Mouse (Mus musculus) CH12.LX (cell line): ENCODE measurements around the gene Sult1a1. TPM values are rescaled to one million over a fixed set of nuclear protein-coding genes. Genes with fewer than 3 reads are reported as not detected.
A peak's percentile ranks its signal among the peaks of the same experiment; 100 is the strongest.

Source experiments
- DNase-seq: peaks from one replicate; pipeline ENCODE4 v3.0.0-alpha.2; 2013; ENCODE audit errors: extremely low read depth
- H3K27ac ChIP-seq: 2 replicates; pipeline ENCODE4 v1.5.1; 2012; ENCODE audit warnings: low read depth, mild to moderate bottlenecking, control low read depth, moderate library complexity; ENCODE audit not compliant: insufficient read depth
- H3K27me3 ChIP-seq: replicated peaks from 2 replicates; pipeline ENCODE3; 2012; ENCODE audit warnings: inconsistent platforms
- H3K36me3 ChIP-seq, 2 experiments: replicated peaks in 1 of 2; 2 replicates each; pipeline versions ENCODE3 to v1.6.1; 2012; ENCODE audit warnings: inconsistent platforms in 1 of 2, low read length in 1 of 2, mild to moderate bottlenecking in 1 of 2, mixed read lengths in 1 of 2, moderate library complexity in 1 of 2; ENCODE audit not compliant: control insufficient read depth in 1 of 2, insufficient read depth in 1 of 2
- H3K4me1 ChIP-seq, 2 experiments: 2 replicates each; pipeline ENCODE4 v1.6.1; 2012; ENCODE audit warnings: inconsistent platforms in 1 of 2, moderate library complexity in 1 of 2; ENCODE audit not compliant: insufficient read depth in 2 of 2, control insufficient read depth in 1 of 2
- H3K4me2 ChIP-seq: 2 replicates; pipeline ENCODE4 v1.6.1; 2012; ENCODE audit warnings: low read depth, mild to moderate bottlenecking, control low read depth; ENCODE audit not compliant: poor library complexity, insufficient read depth, severe bottlenecking
- H3K4me3 ChIP-seq, 3 experiments: fragments of 150-350 bp in 1 of 3; sonication (generic) in 1 of 3; replicated peaks in 1 of 3; 2 replicates each; pipeline versions ENCODE3 to v1.5.1; 2011 to 2012; ENCODE audit warnings: low read depth in 2 of 3, low read length in 2 of 3, mild to moderate bottlenecking in 2 of 3, moderate library complexity in 2 of 3, control low read depth in 1 of 3, improper control_type of control experiment in 1 of 3, inconsistent platforms in 1 of 3, mixed read lengths in 1 of 3; ENCODE audit not compliant: poor library complexity in 1 of 3
- H3K79me2 ChIP-seq: replicated peaks from 2 replicates; pipeline ENCODE4 v1.6.1; 2012; ENCODE audit warnings: mild to moderate bottlenecking, moderate library complexity; ENCODE audit not compliant: control insufficient read depth, poor library complexity, insufficient read depth, severe bottlenecking; ENCODE audit errors: extremely low read depth
- H3K9ac ChIP-seq: 2 replicates; pipeline ENCODE4 v1.6.1; 2012; ENCODE audit warnings: low read depth, mild to moderate bottlenecking, control low read depth, moderate library complexity; ENCODE audit not compliant: insufficient read depth
- H3K9me3 ChIP-seq: replicated peaks from 2 replicates; pipeline ENCODE3; 2012; ENCODE audit warnings: low read length, inconsistent platforms, mixed read lengths
- BHLHE40 ChIP-seq: IDR thresholded peaks from 2 replicates; pipeline ENCODE4 v1.6.1; 2011; ENCODE audit warnings: mild to moderate bottlenecking, low read depth, low read length, improper control_type of control experiment
- CHD1 ChIP-seq: IDR thresholded peaks from 2 replicates; pipeline ENCODE4 v1.6.1; 2012; ENCODE audit warnings: low read depth, low read length, improper control_type of control experiment, inconsistent platforms
- CHD2 ChIP-seq: IDR thresholded peaks from 2 replicates; pipeline ENCODE4 v1.6.1; 2011; ENCODE audit warnings: low read length, improper control_type of control experiment
- CTCF ChIP-seq, 2 experiments: IDR thresholded peaks in 1 of 2; conservative IDR thresholded peaks in 1 of 2; 2 replicates each; pipeline ENCODE4 v1.5.1; 2011 to 2012; ENCODE audit warnings: low read depth in 2 of 2, low read length in 2 of 2, improper control_type of control experiment in 1 of 2, inconsistent platforms in 1 of 2, mild to moderate bottlenecking in 1 of 2, moderate library complexity in 1 of 2
- E2F4 ChIP-seq: IDR thresholded peaks from 2 replicates; pipeline ENCODE4 v1.6.1; 2011; ENCODE audit warnings: low read depth, low read length, improper control_type of control experiment; ENCODE audit not compliant: insufficient replicate concordance
- ELF1 ChIP-seq: IDR thresholded peaks from 2 replicates; pipeline ENCODE4 v1.6.1; 2014; ENCODE audit warnings: low read depth, mild to moderate bottlenecking, inconsistent platforms, low read length, improper control_type of control experiment
- EP300 ChIP-seq: IDR thresholded peaks from 2 replicates; pipeline ENCODE4 v1.6.1; 2011; ENCODE audit warnings: low read length, improper control_type of control experiment
- ETS1 ChIP-seq: conservative IDR thresholded peaks from 2 replicates; pipeline ENCODE4 v1.6.1; 2012; ENCODE audit warnings: low read depth, mild to moderate bottlenecking, inconsistent platforms, low read length, improper control_type of control experiment, moderate library complexity
- GABPA ChIP-seq: IDR thresholded peaks from 2 replicates; pipeline ENCODE4 v1.6.1; 2012; ENCODE audit warnings: low read depth, low read length, improper control_type of control experiment, inconsistent platforms; ENCODE audit not compliant: insufficient replicate concordance
- HCFC1 ChIP-seq: IDR thresholded peaks from 2 replicates; pipeline ENCODE4 v1.6.1; 2012; ENCODE audit warnings: low read depth, mild to moderate bottlenecking, inconsistent platforms, low read length, improper control_type of control experiment
- IRF4 ChIP-seq: IDR thresholded peaks from 2 replicates; pipeline ENCODE4 v1.6.1; 2014; ENCODE audit warnings: low read depth, mild to moderate bottlenecking, inconsistent platforms, low read length, improper control_type of control experiment
- JUND ChIP-seq: conservative IDR thresholded peaks from 2 replicates; pipeline ENCODE4 v1.6.1; 2011; ENCODE audit warnings: low read depth, low read length, improper control_type of control experiment
- KAT2A ChIP-seq: IDR thresholded peaks from 2 replicates; pipeline ENCODE4 v1.6.1; 2012; ENCODE audit warnings: low read length, improper control_type of control experiment, inconsistent platforms; ENCODE audit not compliant: insufficient replicate concordance
- MAFK ChIP-seq: IDR thresholded peaks from 2 replicates; pipeline ENCODE4 v1.6.1; 2011; ENCODE audit warnings: low read length, improper control_type of control experiment; ENCODE audit not compliant: insufficient replicate concordance
- MAX ChIP-seq: IDR thresholded peaks from 2 replicates; pipeline ENCODE4 v1.6.1; 2011; ENCODE audit warnings: low read length, improper control_type of control experiment
- MAZ ChIP-seq: IDR thresholded peaks from 2 replicates; pipeline ENCODE4 v1.6.1; 2012; ENCODE audit warnings: low read depth, mild to moderate bottlenecking, inconsistent platforms, low read length, improper control_type of control experiment, moderate library complexity
- MEF2A ChIP-seq: IDR thresholded peaks from 2 replicates; pipeline ENCODE4 v1.6.1; 2014; ENCODE audit warnings: low read depth, mild to moderate bottlenecking, inconsistent platforms, low read length, improper control_type of control experiment, borderline replicate concordance
- MXI1 ChIP-seq: IDR thresholded peaks from 2 replicates; pipeline ENCODE4 v1.6.1; 2011; ENCODE audit warnings: mild to moderate bottlenecking, low read depth, low read length, improper control_type of control experiment
- MYC ChIP-seq: IDR thresholded peaks from 2 replicates; pipeline ENCODE4 v1.6.1; 2011; ENCODE audit warnings: low read depth, mild to moderate bottlenecking, improper control_type of control experiment, low read length
- NELFE ChIP-seq: IDR thresholded peaks from 2 replicates; pipeline ENCODE4 v1.6.1; 2011; ENCODE audit warnings: low read depth, low read length, improper control_type of control experiment
- NRF1 ChIP-seq: IDR thresholded peaks from 2 replicates; pipeline ENCODE4 v1.6.1; 2014; ENCODE audit warnings: low read depth, mild to moderate bottlenecking, inconsistent platforms, low read length, improper control_type of control experiment, moderate library complexity
- PAX5 ChIP-seq: IDR thresholded peaks from 2 replicates; pipeline ENCODE4 v1.6.1; 2012; ENCODE audit warnings: low read length, inconsistent platforms, mixed read lengths
- POLR2A ChIP-seq: IDR thresholded peaks from 2 replicates; pipeline ENCODE4 v1.6.1; 2011; ENCODE audit warnings: low read depth, mild to moderate bottlenecking, improper control_type of control experiment, low read length
- POLR2AphosphoS2 ChIP-seq: IDR thresholded peaks from 2 replicates; pipeline ENCODE4 v1.6.1; 2011; ENCODE audit warnings: low read depth, low read length, improper control_type of control experiment
- RAD21 ChIP-seq: IDR thresholded peaks from 2 replicates; pipeline ENCODE4 v1.6.1; 2011; ENCODE audit warnings: low read depth, mild to moderate bottlenecking, low read length, improper control_type of control experiment, moderate library complexity
- RCOR1 ChIP-seq: conservative IDR thresholded peaks from 2 replicates; pipeline ENCODE4 v1.6.1; 2012; ENCODE audit warnings: low read depth, mild to moderate bottlenecking, inconsistent platforms, low read length, improper control_type of control experiment
- SIN3A ChIP-seq: IDR thresholded peaks from 2 replicates; pipeline ENCODE4 v1.6.1; 2012; ENCODE audit warnings: low read length, improper control_type of control experiment, inconsistent platforms
- SMC3 ChIP-seq: IDR thresholded peaks from 2 replicates; pipeline ENCODE4 v1.6.1; 2011; ENCODE audit warnings: low read depth, low read length, improper control_type of control experiment
- TBP ChIP-seq: conservative IDR thresholded peaks from 2 replicates; pipeline ENCODE4 v1.6.1; 2011; ENCODE audit warnings: low read depth, low read length, improper control_type of control experiment
- TCF12 ChIP-seq: IDR thresholded peaks from 2 replicates; pipeline ENCODE4 v1.6.1; 2014; ENCODE audit warnings: low read depth, mild to moderate bottlenecking, inconsistent platforms, low read length, improper control_type of control experiment
- UBTF ChIP-seq: IDR thresholded peaks from 2 replicates; pipeline ENCODE4 v1.6.1; 2012; ENCODE audit warnings: low read depth, mild to moderate bottlenecking, inconsistent platforms, low read length, improper control_type of control experiment, moderate library complexity
- USF1 ChIP-seq: IDR thresholded peaks from 2 replicates; pipeline ENCODE4 v1.6.1; 2014; ENCODE audit warnings: low read depth, mild to moderate bottlenecking, inconsistent platforms, low read length, improper control_type of control experiment
- USF2 ChIP-seq: conservative IDR thresholded peaks from 2 replicates; pipeline ENCODE4 v1.6.1; 2011; ENCODE audit warnings: low read depth, low read length, improper control_type of control experiment
- ZC3H11A ChIP-seq: IDR thresholded peaks from 2 replicates; pipeline ENCODE4 v1.6.1; 2012; ENCODE audit warnings: low read depth, mild to moderate bottlenecking, inconsistent platforms, low read length, improper control_type of control experiment
- ZKSCAN1 ChIP-seq: IDR thresholded peaks from 2 replicates; pipeline ENCODE4 v1.6.1; 2012; ENCODE audit warnings: low read depth, inconsistent platforms, low read length, improper control_type of control experiment, borderline replicate concordance
- ZMIZ1 ChIP-seq: IDR thresholded peaks from 2 replicates; pipeline ENCODE4 v1.6.1; 2012; ENCODE audit warnings: low read depth, mild to moderate bottlenecking, inconsistent platforms, low read length, improper control_type of control experiment
- ZNF384 ChIP-seq: IDR thresholded peaks from 2 replicates; pipeline ENCODE4 v1.6.1; 2012; ENCODE audit warnings: low read depth, low read length, improper control_type of control experiment, inconsistent platforms
- dilution Hi-C: fragments of 300-500 bp; cut with MboI; formaldehyde crosslinking; loops from 2 replicates; pipeline ENCODE4 v1.14.3; 2020; ENCODE audit warnings: low sequenced_read_pairs; ENCODE audit not compliant: extremely low pct_unique_long_range_greater_than_20kb, extremely low pct_ligation_motif_present
- in situ Hi-C: fragments of 300-500 bp; cut with MboI; formaldehyde crosslinking; loops from 3 replicates; pipeline ENCODE4 v1.14.3; 2019; ENCODE audit warnings: low sequenced_read_pairs, low pct_ligation_motif_present, low pct_unique_long_range_greater_than_20kb, mixed read lengths
- polyA plus RNA-seq: library from polyadenylated mRNA; unstranded; fragments of >175 nt; gene quantifications from 2 replicates; pipeline ENCODE4 v1.2.1, GENCODE M21; 2012; ENCODE audit warnings: low read depth; ENCODE audit not compliant: insufficient read length
- total RNA-seq, 2 experiments: library from RNA; depleted of rRNA; stranded (reverse); fragments of 300-350 nt in 1 of 2; fragments of >200 nt in 1 of 2; gene quantifications; 2 replicates each; pipeline ENCODE4 v1.2.3; 2012 to 2014

Gene Sult1a1
- total and polyA plus RNA-seq, 3 experiments = 0.34 to 0.87 (median 0.87) TPM

DNA sequence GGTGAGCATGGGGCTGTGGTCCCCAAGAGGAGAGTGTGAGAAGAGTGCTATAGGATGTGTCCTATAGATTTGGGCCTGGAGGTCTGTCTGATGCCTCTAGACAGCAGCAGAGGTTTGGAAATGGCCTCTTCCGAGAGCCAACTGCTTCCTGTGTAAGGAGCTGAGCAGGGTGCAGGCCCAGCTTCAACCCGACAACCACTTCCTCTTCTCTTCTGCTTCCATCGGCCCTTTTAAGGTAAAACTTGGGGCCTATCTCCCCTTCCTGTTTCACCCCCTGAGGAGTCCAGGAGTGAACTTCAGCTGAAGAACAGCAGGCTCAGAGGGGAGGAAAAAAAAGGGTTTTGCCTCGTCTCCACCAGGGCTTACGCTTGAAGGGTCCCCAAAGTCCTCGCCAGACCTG lies 26.1 kb upstream of the Sult1a1 start:
- Histone ChIP-seq H3K9me3 (no peaks in the 10 kb centered on the region), H3K27me3 (no peaks in the 10 kb centered on the region), H3K9ac (peak overlapping the region; percentile 76), H3K79me2 (peaks cover 37% of the 10 kb centered on the region), H3K4me1 (peaks cover 26 to 64% of the 10 kb centered on the region in 2 experiments), H3K4me3 (peak overlapping the region; percentile 85 to 86 (median 85)), H3K4me2 (peak overlapping the region; percentile 92), H3K36me3 (peaks cover 40 to 52% of the 10 kb centered on the region in 2 experiments), H3K27ac (peak overlapping the region; percentile 95)
- in situ Hi-C loops (loop anchor here (5.0 to 10.0 kb wide), 5 partner anchors 80 to 1222 kb away; partner anchors contain the start of genes Mvp, Pagr1a, Pagr1b and Tbx6), dilution Hi-C loops (no loop called here)
- 0 out of 2 replicates have a peak, but pooled peaks have one; percentile 42 for TF ChIP-seq CHD1
- no peak for TF ChIP-seq ETS1
- TF ChIP-seq ZC3H11A = no peak
- TF ChIP-seq SIN3A = 0 out of 2 replicates have a peak, but pooled peaks have one; percentile 18
- TF ChIP-seq EP300 = peak; percentile 27; the same call in 1 of the 2 replicates
- TF ChIP-seq MXI1 = no peak
- TF ChIP-seq ZMIZ1 = no peak
- no peak for TF ChIP-seq E2F4
- TF ChIP-seq RCOR1 = no peak
- TF ChIP-seq ELF1 = peak; percentile 79
- no peak for TF ChIP-seq MAX
- no peak; the same call in 1 of the 2 replicates for TF ChIP-seq RAD21
- TF ChIP-seq HCFC1 = peak; percentile 66
- TF ChIP-seq POLR2AphosphoS2 = 0 out of 2 replicates have a peak, but pooled peaks have one; percentile 42
- peak; percentile 52; the same call in 1 of the 2 replicates for TF ChIP-seq TCF12
- no peak for TF ChIP-seq UBTF
- TF ChIP-seq MAFK = no peak
- peak; percentile 44 for TF ChIP-seq TBP
- no peak for TF ChIP-seq JUND
- TF ChIP-seq MYC = 0 out of 2 replicates have a peak, but pooled peaks have one; percentile 37
- no peak for TF ChIP-seq ZNF384
- no peak; the same call in 1 of the 2 replicates for TF ChIP-seq NRF1
- TF ChIP-seq CHD2 = no peak; the same call in 1 of the 2 replicates
- TF ChIP-seq MAZ = no peak
- TF ChIP-seq USF1 = no peak
- 0 out of 2 replicates have a peak, but pooled peaks have one; percentile 18 for TF ChIP-seq IRF4
- no peak; the same call in 1 of the 2 replicates for TF ChIP-seq POLR2A
- TF ChIP-seq GABPA = no peak
- peak; percentile 45; the same call in 1 of the 2 replicates for TF ChIP-seq MEF2A
- TF ChIP-seq KAT2A = no peak
- TF ChIP-seq ZKSCAN1 = no peak
- no peak for TF ChIP-seq PAX5
- peak in 1 of 2 experiments; percentile 21; a peak in 1 of 4 replicates for TF ChIP-seq CTCF (conservative IDR thresholded peaks at IDR 0.05 in 1 of 2, IDR thresholded peaks at IDR 0.05 in 1 of 2; ENCODE audit: low read depth in 2 of 2, low read length in 2 of 2)
- no peak for TF ChIP-seq USF2
- 0 out of 2 replicates have a peak, but pooled peaks have one; percentile 10 for TF ChIP-seq SMC3
- TF ChIP-seq NELFE = peak; percentile 16; the same call in 1 of the 2 replicates
- TF ChIP-seq BHLHE40 = no peak
- DNase-seq = peak; percentile 87
